Mouse (Mus musculus) midbrain, embryonic 10.5 days (tissue): ENCODE results near the gene Btbd19. TPM values are rescaled to one million over a fixed set of nuclear protein-coding genes. Genes with fewer than 3 reads are reported as not detected.

Experiments used
- microRNA-seq: library from miRNA; unstranded; fragments of <30 nt; microRNA quantifications from one replicate; pipeline ENCODE4, GENCODE M21; 2017
- polyA plus RNA-seq: library from polyadenylated mRNA; unstranded; fragments of >200 nt; fragmentation: Nextera tagmentation; extraction: Ambion mirVana; gene quantifications from 2 replicates; pipeline ENCODE4 v1.2.1, GENCODE M21; 2016

Gene Btbd19
- polyA plus RNA-seq, 1 experiment from 2014 or later, result 5.4 TPM

Small RNA genes lying within 50 kb of the gene (microRNA-seq; reads per million reads assigned to microRNA genes)
- gene Gm22398, result not detected

Other genes starting within 250 kb of the Btbd19 start
- 5.7 and 7.4 TPM in 2 replicates for gene Zswim5, start 248.3 kb downstream of the Btbd19 start, polyA plus RNA-seq
- gene Urod, start 131.3 kb downstream of the Btbd19 start, polyA plus RNA-seq, result 97.8 and 101 TPM in 2 replicates
- 9.7 and 11.9 TPM in 2 replicates for gene Hectd3, start 130.4 kb downstream of the Btbd19 start, polyA plus RNA-seq
- 48.4 and 56.4 TPM in 2 replicates for gene Eif2b3, start 106.3 kb downstream of the Btbd19 start, polyA plus RNA-seq
- gene Ptch2, start 29.6 kb downstream of the Btbd19 start, polyA plus RNA-seq, result 12.8 and 15.7 TPM in 2 replicates
- gene Tctex1d4, start 1.1 kb upstream of the Btbd19 start, polyA plus RNA-seq, result 0.14 TPM in 1 of 2 replicates, not detected in the other
- gene Plk3, start 8.2 kb upstream of the Btbd19 start, polyA plus RNA-seq, result 36.8 and 41.3 TPM in 2 replicates
- 691 and 830 TPM in 2 replicates for gene Rps8, start 30.5 kb upstream of the Btbd19 start, polyA plus RNA-seq
- gene Kif2c, start 56.9 kb upstream of the Btbd19 start, polyA plus RNA-seq, result 107 and 113 TPM in 2 replicates
- 8.2 and 8.7 TPM in 2 replicates for gene Tmem53, start 126.2 kb upstream of the Btbd19 start, polyA plus RNA-seq
- gene Armh1, start 126.4 kb upstream of the Btbd19 start, polyA plus RNA-seq, result 0.22 and 0.36 TPM in 2 replicates